Mouse (Mus musculus) neural tube, embryonic 12.5 days (tissue): ENCODE data around the gene Cflar. TPM values are rescaled to one million over a fixed set of nuclear protein-coding genes. Genes with fewer than 3 reads are reported as not detected.
"Not testable (repeated sequence)": the region's sequence is repeated elsewhere in the genome, so short reads cannot be mapped to it uniquely, and the experiment has no call there.

Experiments
- ATAC-seq: fragments of 200-750 bp; cut with Nextera tagmentation; 2 replicates; pipeline ENCODE4 v1.8.0; 2017; ENCODE audit warnings: low read depth, mild to moderate bottlenecking, moderate TSS enrichment, moderate library complexity; ENCODE audit not compliant: low FRiP score
- H3K27ac ChIP-seq: fragments of 300-500 bp; sonication (generic); 2 replicates; pipeline ENCODE4 v1.5.1; 2016
- H3K27me3 ChIP-seq: fragments of 300-500 bp; sonication (generic); replicated peaks from 2 replicates; pipeline ENCODE4 v1.6.1; 2016; ENCODE audit warnings: mild to moderate bottlenecking
- H3K36me3 ChIP-seq: fragments of 300-500 bp; sonication (generic); 2 replicates; pipeline ENCODE4 v1.6.1; 2016; ENCODE audit warnings: mild to moderate bottlenecking
- H3K4me1 ChIP-seq: fragments of 300-500 bp; sonication (generic); 2 replicates; pipeline ENCODE4 v1.6.1; 2016
- H3K4me2 ChIP-seq: fragments of 300-500 bp; sonication (generic); replicated peaks from 2 replicates; pipeline ENCODE4 v1.6.1; 2016; ENCODE audit warnings: mild to moderate bottlenecking
- H3K4me3 ChIP-seq: fragments of 300-500 bp; sonication (generic); 2 replicates; pipeline ENCODE4 v1.5.1; 2016
- H3K9ac ChIP-seq: fragments of 300-500 bp; sonication (generic); 2 replicates; pipeline ENCODE4 v1.6.1; 2016; ENCODE audit warnings: mild to moderate bottlenecking
- H3K9me3 ChIP-seq: fragments of 300-500 bp; sonication (generic); 2 replicates; pipeline ENCODE4 v1.6.1; 2016; ENCODE audit warnings: mild to moderate bottlenecking
- WGBS: fragments of 180-500 bp; shearing (Covaris S2); methylation state at CpG from one replicate; pipeline ENCODE4 v1.1.7; 2016; 5-methylcytosine and 5-hydroxymethylcytosine counted together
- polyA plus RNA-seq: library from polyadenylated mRNA; unstranded; fragments of >200 nt; fragmentation: Nextera tagmentation; extraction: Ambion mirVana; gene quantifications from 2 replicates; pipeline ENCODE4 v1.2.1, GENCODE M21; 2016

Cflar gene
- polyA plus RNA-seq, 1 experiment from 2014 or later = 21.5 TPM

GRCm38 (mm10) chr1:58691718-58692117, 19.6 kb upstream of the Cflar start:
- not testable (repeated sequence) for H3K9me3 ChIP-seq, H3K4me3 ChIP-seq, H3K27me3 ChIP-seq, H3K9ac ChIP-seq, H3K4me2 ChIP-seq, H3K4me1 ChIP-seq, ATAC-seq, H3K36me3 ChIP-seq, H3K27ac ChIP-seq
- 73% methylated on average over 1 of the region's 1 CpGs for WGBS

DNA sequence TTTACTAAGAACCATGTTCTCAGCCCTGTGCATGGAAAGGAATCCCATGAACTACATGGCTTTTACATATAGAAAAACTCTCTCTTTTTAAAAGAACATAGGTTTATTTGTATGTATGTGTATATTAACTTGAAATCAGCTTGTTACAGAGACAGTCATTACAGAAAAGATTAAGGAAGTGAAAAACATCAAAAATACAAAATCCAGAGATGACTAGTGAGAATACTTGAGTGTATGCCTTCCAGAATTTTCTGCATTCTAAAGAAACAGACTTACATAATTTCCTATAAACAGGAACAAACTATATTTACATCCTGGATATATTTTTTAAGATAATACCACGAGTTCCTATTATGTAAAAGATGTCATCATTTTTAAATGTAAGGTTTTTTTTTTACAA, 17.6 kb upstream of the Cflar start:
- H3K36me3 ChIP-seq = no peaks in the 10 kb centered on the region
- no peak for ATAC-seq
- no peaks in the 10 kb centered on the region for H3K9me3 ChIP-seq
- no peak overlapping the region for H3K4me3 ChIP-seq
- no peak overlapping the region for H3K9ac ChIP-seq
- no peak overlapping the region for H3K27ac ChIP-seq
- no peaks in the 10 kb centered on the region for H3K4me1 ChIP-seq
- 68% methylated on average over 1 of the region's 1 CpGs for WGBS
- H3K4me2 ChIP-seq = no peak overlapping the region
- no peaks in the 10 kb centered on the region for H3K27me3 ChIP-seq

GRCm38 (mm10) chr1:58695810-58696209, 15.5 kb upstream of the Cflar start, which contains the start of gene Als2cr12:
Gene Als2cr12 (minus strand): TSS chr1:58695989.
- ATAC-seq = not testable (repeated sequence)

DNA sequence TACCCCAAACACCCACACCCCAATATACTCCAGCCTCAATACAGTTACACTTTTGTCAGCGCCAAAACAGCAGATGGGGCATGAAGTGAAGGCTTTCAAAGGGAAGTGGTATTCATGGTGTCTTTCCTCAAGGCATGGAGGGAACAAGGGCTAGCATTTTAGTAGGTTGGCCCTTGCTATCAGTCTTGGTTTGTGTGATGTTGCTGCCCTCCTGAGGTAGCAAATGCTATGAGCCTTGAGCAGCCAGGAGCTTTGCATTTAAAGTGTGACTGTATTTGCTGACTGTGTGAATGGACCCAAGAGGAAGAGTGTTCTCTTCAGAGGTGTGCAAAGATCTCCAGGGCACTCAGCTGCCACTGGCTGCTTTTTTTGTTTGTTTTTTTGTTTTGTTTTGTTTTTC, 13.7 kb upstream of the Cflar start:
- not testable (repeated sequence) for H3K27ac ChIP-seq, ATAC-seq, H3K9ac ChIP-seq, H3K4me2 ChIP-seq, H3K9me3 ChIP-seq, H3K36me3 ChIP-seq, H3K4me1 ChIP-seq, H3K27me3 ChIP-seq, H3K4me3 ChIP-seq
- 43% methylated on average over 1 of the region's 1 CpGs for WGBS

More at GRCm38 (mm10) chr1:58695810-58696209, 15.5 kb upstream of the Cflar start, which contains the start of gene Als2cr12:
- H3K4me2 ChIP-seq, H3K4me1 ChIP-seq, H3K36me3 ChIP-seq, H3K27ac ChIP-seq, H3K4me3 ChIP-seq, H3K27me3 ChIP-seq, H3K9me3 ChIP-seq, H3K9ac ChIP-seq: not testable (repeated sequence)
- 84% methylated on average over 4 of the region's 4 CpGs for WGBS

GRCm38 (mm10) chr1:58698781-58699180, 12.5 kb upstream of the Cflar start:
- no peak overlapping the region for H3K27ac ChIP-seq
- WGBS = 88% methylated on average over 4 of the region's 4 CpGs
- no peak overlapping the region for H3K4me3 ChIP-seq
- no peaks in the 10 kb centered on the region for H3K4me1 ChIP-seq
- no peak for ATAC-seq
- no peak overlapping the region for H3K4me2 ChIP-seq
- no peaks in the 10 kb centered on the region for H3K27me3 ChIP-seq
- no peaks in the 10 kb centered on the region for H3K9me3 ChIP-seq
- no peak overlapping the region for H3K9ac ChIP-seq
- no peaks in the 10 kb centered on the region for H3K36me3 ChIP-seq

DNA sequence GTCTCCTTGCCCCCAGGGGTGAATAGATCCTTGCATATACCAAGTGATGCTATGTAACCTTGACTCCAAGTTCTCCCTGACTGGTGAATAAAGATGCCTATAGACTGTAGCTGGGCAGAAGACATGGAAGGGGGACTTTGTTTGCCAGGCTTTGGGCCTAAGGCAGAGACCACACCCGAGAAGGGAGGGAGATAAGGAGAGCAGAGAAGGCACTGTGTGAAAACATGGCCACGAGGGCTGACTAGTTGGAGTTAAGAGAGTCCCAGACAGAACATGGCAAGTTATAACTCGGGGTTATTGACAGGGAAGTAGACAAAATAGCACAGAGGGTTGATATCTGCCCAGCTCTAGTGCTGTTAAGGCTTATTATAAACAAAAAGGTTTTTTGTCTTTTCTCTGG, 11.3 kb upstream of the Cflar start:
- no peak overlapping the region for H3K27ac ChIP-seq
- H3K9ac ChIP-seq = no peak overlapping the region
- ATAC-seq = no peak
- no peaks in the 10 kb centered on the region for H3K27me3 ChIP-seq
- no peak overlapping the region for H3K4me3 ChIP-seq
- H3K36me3 ChIP-seq = no peaks in the 10 kb centered on the region
- WGBS = 69% methylated on average over 3 of the region's 3 CpGs
- no peaks in the 10 kb centered on the region for H3K9me3 ChIP-seq
- no peaks in the 10 kb centered on the region for H3K4me1 ChIP-seq
- H3K4me2 ChIP-seq = no peak overlapping the region

GRCm38 (mm10) chr1:58700580-58701162, 10.6 kb upstream of the Cflar start:
- H3K4me3 ChIP-seq, H3K36me3 ChIP-seq, H3K9ac ChIP-seq, H3K27ac ChIP-seq, ATAC-seq, H3K27me3 ChIP-seq, H3K4me2 ChIP-seq, H3K4me1 ChIP-seq, H3K9me3 ChIP-seq: not testable (repeated sequence)
- 84% methylated on average over 5 of the region's 5 CpGs for WGBS

GRCm38 (mm10) chr1:58710043-58710442, 1.3 kb upstream of the Cflar start:
- H3K4me2 ChIP-seq, H3K4me1 ChIP-seq: not testable (repeated sequence)
- 84% methylated on average over 1 of the region's 1 CpGs for WGBS

DNA sequence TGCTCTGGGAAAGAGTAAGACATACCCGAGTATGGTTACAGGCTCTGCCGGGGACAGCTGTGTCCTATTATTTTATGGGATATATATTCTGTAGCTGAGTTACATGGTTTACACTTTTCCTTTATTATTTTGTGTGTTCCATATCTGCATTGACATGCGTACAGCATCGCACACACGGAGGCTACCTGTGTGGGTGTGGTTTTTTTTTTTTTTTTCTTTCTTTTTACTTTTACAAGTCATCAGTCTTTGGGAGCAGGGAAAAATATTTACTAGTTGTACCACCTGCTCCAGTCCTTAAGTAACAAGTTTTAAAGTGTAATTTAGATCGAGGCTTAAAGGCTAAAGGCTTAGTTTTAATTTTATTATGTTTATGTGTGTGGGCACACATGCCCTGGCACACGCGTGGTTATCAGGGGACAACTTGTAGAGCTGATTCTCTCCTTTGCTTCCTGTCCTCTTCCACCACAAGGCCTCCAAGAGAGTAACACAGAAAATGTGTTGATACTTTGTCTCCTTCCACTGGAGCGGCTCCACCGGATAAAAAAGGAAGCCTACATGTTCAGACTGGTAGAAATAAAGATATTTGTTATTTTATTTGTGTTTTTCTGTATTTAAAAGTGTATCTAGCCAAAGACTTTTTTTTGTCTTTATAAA, 470 bp upstream of the Cflar start:
- H3K27me3 ChIP-seq = no peaks in the 10 kb centered on the region
- 0 out of 2 replicates have a peak, but pooled peaks have one; percentile 57 for ATAC-seq
- H3K4me1 ChIP-seq = peaks cover 6% of the 10 kb centered on the region; the same call in 1 of the 2 replicates

More at GRCm38 (mm10) chr1:58710043-58710442, 1.3 kb upstream of the Cflar start:
- H3K9ac ChIP-seq, ATAC-seq, H3K36me3 ChIP-seq, H3K27me3 ChIP-seq, H3K9me3 ChIP-seq, H3K27ac ChIP-seq, H3K4me3 ChIP-seq: not testable (repeated sequence)

DNA sequence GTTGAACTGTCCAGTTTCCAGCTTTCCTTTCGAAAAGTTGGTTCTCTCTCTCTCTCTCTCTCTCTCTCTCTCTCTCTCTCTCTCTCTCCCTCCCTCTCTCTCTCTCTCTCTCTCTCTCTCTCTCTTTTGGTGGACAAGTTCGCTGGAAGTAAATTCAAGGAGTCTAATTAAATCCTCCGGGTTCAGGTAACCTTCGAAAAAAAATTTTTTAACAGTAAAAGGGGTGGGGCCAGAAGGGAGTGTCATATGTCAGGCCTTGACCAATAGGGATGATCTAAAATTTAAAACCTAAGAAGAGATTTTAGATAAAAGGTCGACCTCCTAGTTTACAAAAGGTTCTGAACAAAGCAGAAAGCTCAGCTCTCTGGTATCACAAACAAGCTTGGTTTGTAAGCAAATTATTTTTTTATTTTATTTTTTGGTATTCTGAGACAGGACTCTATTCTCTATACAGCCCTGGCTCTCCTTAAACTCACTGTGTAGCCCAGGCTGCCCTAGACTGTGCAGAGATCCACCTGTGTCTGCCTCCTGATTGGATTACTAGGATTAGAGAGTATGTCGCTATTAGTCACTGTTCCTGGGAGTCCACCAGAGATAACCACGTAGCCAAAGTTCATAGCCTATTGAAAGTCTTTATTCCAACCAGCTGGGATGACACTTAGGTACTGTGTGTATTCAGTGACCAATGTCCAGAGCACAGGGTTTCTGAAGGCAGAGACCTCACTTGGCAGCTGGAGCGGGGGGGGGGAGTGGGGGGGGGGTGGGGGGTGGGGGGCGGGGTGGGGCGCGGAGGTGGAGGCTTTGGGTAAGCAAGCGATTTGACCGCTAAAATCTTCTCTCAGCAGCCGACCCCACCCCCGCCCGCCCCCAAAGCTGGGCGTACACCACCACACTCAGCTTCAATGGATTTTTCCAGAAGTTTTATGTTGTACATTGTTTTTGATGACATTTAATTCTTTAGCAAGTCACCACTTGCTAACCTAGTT, 1.1 kb downstream of the Cflar start:
- peaks cover 6% of the 10 kb centered on the region; the same call in 1 of the 2 replicates for H3K4me1 ChIP-seq
- WGBS = 2% methylated on average over 14 of the region's 17 CpGs

More for the DNA sequence above, 470 bp upstream of the Cflar start:
- 55% methylated on average over 10 of the region's 10 CpGs for WGBS
- H3K4me3 ChIP-seq = peak overlapping the region; percentile 64
- no peaks in the 10 kb centered on the region for H3K9me3 ChIP-seq
- peak overlapping the region; percentile 78; the same call in 1 of the 2 replicates for H3K9ac ChIP-seq
- 0 out of 2 replicates have a peak overlapping the region, but pooled peaks have one; percentile 26 for H3K27ac ChIP-seq
- no peaks in the 10 kb centered on the region for H3K36me3 ChIP-seq
- peak overlapping the region; percentile 70 for H3K4me2 ChIP-seq

GRCm38 (mm10) chr1:58713081-58713892, 2.0 kb downstream of the Cflar start:
- Histone ChIP-seq H3K4me2 (peak overlapping the region; percentile 70), H3K9ac (peak overlapping the region; percentile 57), H3K4me3 (peak overlapping the region; percentile 64), H3K9me3 (no peaks in the 10 kb centered on the region), H3K36me3 (no peaks in the 10 kb centered on the region), H3K27me3 (no peaks in the 10 kb centered on the region), H3K4me1 (peaks cover 6% of the 10 kb centered on the region; the same call in 1 of the 2 replicates), H3K27ac (peak overlapping the region; percentile 43; the same call in 1 of the 2 replicates)
- ATAC-seq = no peak
- 4% methylated on average over 31 of the region's 31 CpGs for WGBS

More for the DNA sequence above, 1.1 kb downstream of the Cflar start:
- Histone ChIP-seq H3K9me3 (no peaks in the 10 kb centered on the region), H3K9ac (0 out of 2 replicates have a peak overlapping the region, but pooled peaks have one; percentile 57), H3K27ac (no peak overlapping the region), H3K27me3 (no peaks in the 10 kb centered on the region), H3K4me3 (peak overlapping the region; percentile 64), H3K4me2 (peak overlapping the region; percentile 70), H3K36me3 (no peaks in the 10 kb centered on the region)
- ATAC-seq = peak; percentile 59
